Mouse (Mus musculus): ENCODE data around the gene Pdcd5. TPM values are rescaled to one million over a fixed set of nuclear protein-coding genes. Genes with fewer than 3 reads are reported as not detected.

Pdcd5 gene
- polyA plus RNA-seq (2015; fragmentation: Nextera tagmentation; extraction: Ambion mirVana) = 193 and 197 TPM in 2 replicates

DNA sequence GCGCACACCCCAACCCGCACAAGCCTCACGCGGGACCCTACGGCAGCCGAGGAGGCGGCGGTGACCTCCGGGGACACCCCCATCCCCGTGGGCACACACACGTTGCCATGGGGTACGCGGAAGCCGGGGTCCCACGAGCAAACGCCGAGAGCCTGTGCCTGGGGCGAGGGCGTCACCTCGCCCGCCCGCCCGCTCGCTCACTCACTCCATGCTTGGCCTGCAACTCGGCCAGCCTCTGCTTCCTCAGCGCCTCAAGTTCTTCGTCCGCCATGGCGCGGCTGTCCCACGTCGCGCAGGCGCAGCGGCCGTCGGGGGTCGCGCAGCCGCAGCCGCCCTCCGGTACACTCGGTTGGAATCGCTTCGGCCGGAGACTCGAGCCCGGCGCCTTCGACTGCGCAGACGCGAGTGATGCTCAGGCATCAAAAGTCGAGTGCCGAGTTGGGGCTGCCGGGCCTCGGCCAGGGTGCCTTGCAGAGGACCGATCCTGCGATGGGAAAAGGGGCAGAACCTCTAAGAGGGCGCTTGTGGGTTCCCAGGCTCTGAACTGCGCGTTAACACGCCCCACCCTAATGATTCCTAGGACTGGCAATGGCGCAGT, at the start of gene Pdcd5:
Pdcd5 (minus strand) TSS at position 421 of the 598 bp plus-strand sequence.
- peak within 1 kb of the TSS; percentile 95 for H3K4me3 ChIP-seq (replicated peaks)
- H3K36me3 ChIP-seq = peaks cover 23% of the 10 kb centered on the region
- H3K4me1 ChIP-seq (replicated peaks) = no peaks in the 10 kb centered on the region
- peak; percentile 92 for ATAC-seq
- WGBS = under 1% methylated on average over 64 of the region's 64 CpGs
- H3K4me2 ChIP-seq (replicated peaks) = peak within 1 kb of the TSS; percentile 76
- H3K27ac ChIP-seq = peak within 1 kb of the TSS; percentile 75
- H3K27me3 ChIP-seq (replicated peaks) = no peaks in the 10 kb centered on the region
- peak within 1 kb of the TSS; percentile 95 for H3K9ac ChIP-seq
- no peaks in the 10 kb centered on the region for H3K9me3 ChIP-seq

DNA sequence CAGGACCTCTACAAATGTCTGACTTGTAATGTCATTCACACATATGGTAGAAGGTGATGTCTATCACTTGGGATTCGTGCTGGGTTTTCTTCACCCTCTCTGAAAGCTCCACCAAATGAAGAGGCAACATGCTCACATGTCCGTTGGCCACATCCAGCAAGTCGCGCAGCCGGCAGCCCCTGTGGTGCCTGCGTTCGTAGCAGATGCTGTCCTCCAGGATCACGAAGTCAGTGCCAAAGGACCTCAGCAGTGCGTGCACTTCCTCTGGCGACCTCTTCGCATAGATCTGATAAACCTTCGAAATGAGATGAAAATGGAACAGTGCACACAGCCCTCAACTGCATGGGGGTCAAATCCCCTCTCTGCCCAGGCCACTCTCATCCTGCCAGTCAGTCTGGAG, 45.3 kb upstream of the Pdcd5 start:
- no peak overlapping the region for H3K4me3 ChIP-seq (replicated peaks)
- no peak overlapping the region for H3K9ac ChIP-seq
- H3K4me2 ChIP-seq (replicated peaks) = no peak overlapping the region
- H3K27me3 ChIP-seq (replicated peaks) = no peaks in the 10 kb centered on the region
- H3K9me3 ChIP-seq = no peaks in the 10 kb centered on the region
- no peak overlapping the region for H3K27ac ChIP-seq
- WGBS = 90% methylated on average over 12 of the region's 12 CpGs
- H3K4me1 ChIP-seq (replicated peaks) = no peaks in the 10 kb centered on the region
- H3K36me3 ChIP-seq = no peaks in the 10 kb centered on the region
- no peak for ATAC-seq

DNA sequence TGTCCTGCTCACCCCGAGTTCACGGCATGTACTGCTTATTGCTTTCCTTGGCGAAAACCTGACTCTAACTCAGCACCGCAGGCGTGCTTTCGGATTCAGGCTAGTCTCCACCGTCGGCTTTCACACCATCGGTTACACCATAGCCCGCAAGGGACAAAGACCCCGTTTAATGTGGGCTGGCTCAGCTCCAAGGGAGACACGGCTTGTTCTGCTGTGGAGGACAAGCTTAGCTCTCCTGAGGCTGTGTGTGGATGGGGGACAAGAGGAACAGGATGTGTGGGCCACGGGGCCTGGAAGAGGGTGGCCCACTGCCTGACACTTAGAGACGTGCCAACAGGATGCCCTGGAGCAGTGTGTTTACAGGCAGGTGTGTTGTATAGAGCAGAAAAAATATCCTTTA, 44.8 kb upstream of the Pdcd5 start:
- no peaks in the 10 kb centered on the region for H3K4me1 ChIP-seq (replicated peaks)
- H3K36me3 ChIP-seq = no peaks in the 10 kb centered on the region
- H3K27me3 ChIP-seq (replicated peaks) = no peaks in the 10 kb centered on the region
- no peak overlapping the region for H3K4me3 ChIP-seq (replicated peaks)
- no peaks in the 10 kb centered on the region for H3K9me3 ChIP-seq
- no peak overlapping the region for H3K27ac ChIP-seq
- no peak overlapping the region for H3K9ac ChIP-seq
- no peak overlapping the region for H3K4me2 ChIP-seq (replicated peaks)
- WGBS = 86% methylated on average over 14 of the region's 14 CpGs
- ATAC-seq = no peak

DNA sequence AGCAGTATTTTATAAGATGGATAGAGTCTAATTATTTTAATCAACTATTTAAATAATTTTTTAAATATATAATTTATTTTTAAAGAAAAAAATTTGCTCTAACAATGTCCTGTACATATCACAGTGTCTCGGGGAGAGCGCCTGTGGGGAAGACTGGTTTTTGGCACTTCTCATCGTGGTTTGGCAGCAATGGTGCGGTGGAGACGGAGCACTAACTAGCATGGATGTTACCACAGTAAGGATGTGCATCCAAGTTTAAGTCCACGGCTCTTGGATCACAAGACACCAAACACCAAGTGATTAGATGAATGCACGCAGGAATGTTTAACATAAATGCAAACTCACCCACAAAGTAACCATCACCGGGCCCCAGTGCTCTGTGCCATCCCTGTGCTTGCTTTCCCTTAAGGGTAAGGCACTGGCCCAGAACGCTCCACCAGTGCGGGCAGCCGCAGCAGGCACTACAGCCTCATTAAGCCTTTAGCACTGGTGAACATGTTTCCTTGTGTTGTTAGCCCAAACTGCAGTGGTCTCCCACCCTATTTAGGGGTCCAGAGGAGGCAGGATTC, 41.5 kb upstream of the Pdcd5 start:
- H3K4me2 ChIP-seq (replicated peaks) = no peak overlapping the region
- no peaks in the 10 kb centered on the region for H3K36me3 ChIP-seq
- no peaks in the 10 kb centered on the region for H3K9me3 ChIP-seq
- H3K27ac ChIP-seq = no peak overlapping the region
- H3K9ac ChIP-seq = no peak overlapping the region
- no peak for ATAC-seq
- no peaks in the 10 kb centered on the region for H3K27me3 ChIP-seq (replicated peaks)
- H3K4me3 ChIP-seq (replicated peaks) = no peak overlapping the region
- 89% methylated on average over 11 of the region's 11 CpGs for WGBS
- no peaks in the 10 kb centered on the region for H3K4me1 ChIP-seq (replicated peaks)

DNA sequence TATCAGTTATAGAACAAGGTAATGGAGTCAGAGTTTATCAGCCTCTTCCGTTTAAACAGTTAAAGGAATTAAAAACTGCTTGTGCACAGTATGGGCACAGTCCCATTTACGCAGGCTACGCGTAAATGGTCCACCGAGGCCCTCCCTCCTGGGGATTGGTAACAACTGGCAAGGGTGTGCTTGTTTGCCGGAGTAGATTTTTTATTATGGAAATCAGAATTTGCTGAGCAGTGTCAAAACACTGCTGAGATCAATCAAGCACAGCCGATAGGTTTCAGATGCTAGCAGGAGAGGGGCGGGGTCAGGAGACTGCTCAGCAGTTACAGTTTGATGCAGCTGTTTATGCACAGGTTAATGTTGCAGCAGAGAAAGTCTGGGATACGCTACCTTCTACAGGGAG, 41.0 kb upstream of the Pdcd5 start:
- H3K9me3 ChIP-seq = no peaks in the 10 kb centered on the region
- ATAC-seq = no peak
- no peaks in the 10 kb centered on the region for H3K36me3 ChIP-seq
- no peak overlapping the region for H3K4me2 ChIP-seq (replicated peaks)
- H3K27me3 ChIP-seq (replicated peaks) = no peaks in the 10 kb centered on the region
- no peak overlapping the region for H3K27ac ChIP-seq
- no peaks in the 10 kb centered on the region for H3K4me1 ChIP-seq (replicated peaks)
- H3K9ac ChIP-seq = no peak overlapping the region
- no peak overlapping the region for H3K4me3 ChIP-seq (replicated peaks)
- 78% methylated on average over 9 of the region's 9 CpGs for WGBS

DNA sequence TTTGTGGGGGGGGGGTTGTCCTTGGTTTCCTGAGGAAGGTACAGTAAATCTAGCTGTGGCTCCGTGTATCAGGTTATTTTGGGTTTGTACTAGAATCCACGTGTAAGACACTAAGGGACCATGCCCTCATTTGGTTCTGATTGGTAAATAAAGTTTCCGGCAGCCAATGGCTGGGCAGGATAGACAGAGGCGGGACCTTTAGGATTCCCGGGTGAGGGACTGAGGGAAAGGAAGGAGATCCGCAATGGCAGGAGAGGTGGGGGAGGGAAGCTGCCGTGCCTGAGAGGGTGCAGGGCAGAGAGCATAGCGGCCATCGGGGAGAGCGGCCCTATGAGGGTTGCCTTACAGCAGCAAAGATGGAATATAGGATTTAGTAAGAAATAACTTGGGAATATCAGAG, 39.9 kb upstream of the Pdcd5 start:
- 30% methylated on average over 10 of the region's 10 CpGs for WGBS
- Histone ChIP-seq H3K4me2 (replicated peaks) (peak overlapping the region; percentile 49), H3K27ac (no peak overlapping the region), H3K4me3 (replicated peaks) (no peak overlapping the region; the same call in 1 of the 2 replicates), H3K4me1 (replicated peaks) (no peaks in the 10 kb centered on the region), H3K9me3 (no peaks in the 10 kb centered on the region), H3K36me3 (no peaks in the 10 kb centered on the region), H3K9ac (no peak overlapping the region), H3K27me3 (replicated peaks) (no peaks in the 10 kb centered on the region)
- ATAC-seq = peak; percentile 67; the same call in 1 of the 2 replicates

DNA sequence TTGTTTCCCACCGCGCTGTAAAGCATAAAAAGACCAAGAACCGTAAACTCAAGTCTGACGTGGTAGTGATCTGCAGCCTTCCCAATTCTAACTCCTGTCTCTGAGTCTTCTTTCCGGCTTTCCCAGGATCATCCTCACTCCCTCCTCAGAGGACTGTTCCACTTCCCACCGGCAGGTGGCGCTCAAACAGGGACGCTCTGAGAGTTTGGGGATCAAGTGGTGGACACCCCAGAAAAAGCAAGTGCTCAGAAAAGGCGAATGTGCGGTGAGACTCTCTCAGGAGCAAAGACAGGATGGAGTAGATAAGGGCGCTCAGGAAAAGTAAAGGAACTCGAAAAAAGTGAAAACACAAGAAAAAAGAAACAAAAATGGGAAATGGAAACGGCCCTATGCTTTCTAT, 39.4 kb upstream of the Pdcd5 start:
- ATAC-seq = peak; percentile 58
- H3K4me3 ChIP-seq (replicated peaks) = no peak overlapping the region; the same call in 1 of the 2 replicates

DNA sequence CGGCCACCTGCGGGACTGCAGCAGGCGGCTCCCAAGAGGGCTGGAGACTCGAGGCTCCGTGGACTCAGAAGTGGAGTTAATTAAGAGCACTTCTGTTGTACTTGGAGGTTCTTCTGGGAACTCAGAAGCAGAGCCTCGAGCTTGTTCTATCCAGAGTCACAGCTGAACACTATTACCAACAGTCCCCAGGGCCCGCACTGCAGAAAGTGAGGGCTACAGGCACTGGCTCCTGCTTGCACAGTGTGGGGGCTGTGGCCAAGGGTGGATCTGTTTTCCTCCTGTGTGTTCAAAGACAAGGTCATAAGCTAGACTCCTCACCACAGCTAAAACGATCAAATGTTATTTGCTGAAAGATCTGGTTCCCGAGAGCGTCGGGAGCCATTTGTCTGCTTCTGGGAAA, 38.9 kb upstream of the Pdcd5 start:
- no peak overlapping the region for H3K27ac ChIP-seq
- ATAC-seq = no peak

More for the DNA sequence above, 39.4 kb upstream of the Pdcd5 start:
- Histone ChIP-seq H3K4me1 (replicated peaks) (no peaks in the 10 kb centered on the region), H3K36me3 (no peaks in the 10 kb centered on the region), H3K9ac (no peak overlapping the region), H3K9me3 (no peaks in the 10 kb centered on the region), H3K27ac (no peak overlapping the region), H3K4me2 (replicated peaks) (peak overlapping the region; percentile 49), H3K27me3 (replicated peaks) (no peaks in the 10 kb centered on the region)
- 21% methylated on average over 13 of the region's 13 CpGs for WGBS

DNA sequence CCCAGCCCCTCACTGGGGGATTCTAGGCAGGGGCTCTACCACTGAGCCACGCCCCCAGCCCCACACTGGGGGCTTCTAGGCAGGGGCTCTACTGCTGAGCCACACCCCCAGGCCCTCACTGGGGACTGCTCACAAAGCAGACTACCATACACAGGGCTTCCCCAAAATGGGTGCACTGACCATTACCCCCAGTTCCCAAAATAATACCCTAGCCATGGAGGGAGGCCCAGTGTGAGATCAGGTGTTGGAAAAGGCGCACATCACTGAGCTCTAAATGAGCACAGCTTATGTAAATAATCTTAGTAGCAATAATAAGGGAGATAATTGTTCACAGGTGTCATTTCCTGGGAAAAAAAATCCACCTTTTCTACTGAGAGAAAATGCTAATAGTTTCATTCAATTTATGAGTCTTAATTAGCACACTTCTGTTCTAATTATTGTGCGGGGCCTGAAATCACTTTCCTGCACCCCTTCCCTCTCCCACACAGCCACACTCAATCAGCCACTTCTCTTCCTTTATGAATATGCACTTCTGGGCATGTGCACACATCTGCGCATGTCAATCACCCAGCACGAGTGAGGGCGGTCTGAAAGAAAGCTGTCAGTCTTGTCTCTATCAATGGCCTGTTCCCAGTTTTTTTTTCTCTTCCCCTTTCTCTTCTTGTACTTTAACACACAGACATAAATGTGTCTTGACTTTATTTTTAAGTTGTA, 36.2 kb upstream of the Pdcd5 start:
- H3K36me3 ChIP-seq = no peaks in the 10 kb centered on the region
- H3K9ac ChIP-seq = no peak overlapping the region
- H3K4me3 ChIP-seq (replicated peaks) = no peak overlapping the region
- no peak overlapping the region for H3K4me2 ChIP-seq (replicated peaks)
- no peaks in the 10 kb centered on the region for H3K4me1 ChIP-seq (replicated peaks)
- 85% methylated on average over 6 of the region's 6 CpGs for WGBS
- no peak overlapping the region for H3K27ac ChIP-seq
- no peak for ATAC-seq
- no peaks in the 10 kb centered on the region for H3K9me3 ChIP-seq
- no peaks in the 10 kb centered on the region for H3K27me3 ChIP-seq (replicated peaks)

More for the DNA sequence above, 38.9 kb upstream of the Pdcd5 start:
- WGBS = 64% methylated on average over 11 of the region's 11 CpGs
- no peaks in the 10 kb centered on the region for H3K36me3 ChIP-seq
- H3K9me3 ChIP-seq = no peaks in the 10 kb centered on the region
- no peaks in the 10 kb centered on the region for H3K4me1 ChIP-seq (replicated peaks)
- no peaks in the 10 kb centered on the region for H3K27me3 ChIP-seq (replicated peaks)
- H3K4me3 ChIP-seq (replicated peaks) = no peak overlapping the region
- no peak overlapping the region for H3K9ac ChIP-seq
- peak overlapping the region; percentile 49; the same call in 1 of the 2 replicates for H3K4me2 ChIP-seq (replicated peaks)

DNA sequence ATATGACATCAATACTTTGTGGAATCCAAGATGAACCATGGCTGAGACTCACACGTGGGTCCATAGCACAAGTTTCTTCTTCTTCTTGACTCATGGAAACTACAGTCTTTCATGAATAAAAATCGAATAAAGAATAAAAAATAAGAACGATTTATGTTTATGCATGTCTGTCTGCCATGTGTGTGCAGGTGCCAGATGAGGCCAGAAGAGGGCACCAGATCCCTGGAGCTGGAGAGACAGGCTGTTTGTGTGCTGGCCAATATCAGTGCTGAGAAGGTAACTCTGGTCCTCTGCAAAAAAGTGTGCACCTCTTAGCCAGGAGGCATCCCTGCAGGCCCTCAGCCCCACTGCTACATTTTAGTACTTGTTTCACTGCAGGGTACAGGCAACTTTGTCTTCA, 34.2 kb upstream of the Pdcd5 start:
- no peak overlapping the region for H3K4me2 ChIP-seq (replicated peaks)
- H3K4me3 ChIP-seq (replicated peaks) = no peak overlapping the region
- H3K27ac ChIP-seq = no peak overlapping the region
- WGBS = 75% methylated on average over 3 of the region's 3 CpGs
- no peak for ATAC-seq
- no peaks in the 10 kb centered on the region for H3K9me3 ChIP-seq
- no peaks in the 10 kb centered on the region for H3K4me1 ChIP-seq (replicated peaks)
- no peaks in the 10 kb centered on the region for H3K27me3 ChIP-seq (replicated peaks)
- no peak overlapping the region for H3K9ac ChIP-seq
- H3K36me3 ChIP-seq = no peaks in the 10 kb centered on the region

DNA sequence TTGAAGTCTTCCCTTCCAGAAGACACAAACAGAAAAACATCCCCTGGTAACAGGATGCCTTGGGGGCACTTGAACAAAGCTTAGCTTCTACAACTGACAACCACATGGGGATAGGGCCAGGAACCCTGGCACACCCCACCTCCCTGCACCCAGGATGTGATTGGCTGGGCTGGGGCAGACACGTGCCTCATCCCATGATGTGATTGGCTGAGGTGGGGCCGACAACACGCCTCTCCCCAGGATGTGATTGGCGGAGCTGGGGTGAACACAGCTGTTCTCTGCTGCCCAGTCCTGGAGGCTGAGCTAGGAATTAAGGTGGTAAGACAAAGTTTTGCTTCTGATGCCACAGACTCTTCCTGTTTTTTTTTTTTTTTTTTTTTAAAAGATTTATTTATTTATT, 31.7 kb upstream of the Pdcd5 start:
- Histone ChIP-seq H3K4me2 (replicated peaks) (no peak overlapping the region), H3K27me3 (replicated peaks) (no peaks in the 10 kb centered on the region), H3K36me3 (no peaks in the 10 kb centered on the region), H3K4me3 (replicated peaks) (no peak overlapping the region), H3K9ac (no peak overlapping the region), H3K4me1 (replicated peaks) (no peaks in the 10 kb centered on the region), H3K27ac (no peak overlapping the region), H3K9me3 (no peaks in the 10 kb centered on the region)
- ATAC-seq = no peak
- WGBS = 79% methylated on average over 4 of the region's 4 CpGs

DNA sequence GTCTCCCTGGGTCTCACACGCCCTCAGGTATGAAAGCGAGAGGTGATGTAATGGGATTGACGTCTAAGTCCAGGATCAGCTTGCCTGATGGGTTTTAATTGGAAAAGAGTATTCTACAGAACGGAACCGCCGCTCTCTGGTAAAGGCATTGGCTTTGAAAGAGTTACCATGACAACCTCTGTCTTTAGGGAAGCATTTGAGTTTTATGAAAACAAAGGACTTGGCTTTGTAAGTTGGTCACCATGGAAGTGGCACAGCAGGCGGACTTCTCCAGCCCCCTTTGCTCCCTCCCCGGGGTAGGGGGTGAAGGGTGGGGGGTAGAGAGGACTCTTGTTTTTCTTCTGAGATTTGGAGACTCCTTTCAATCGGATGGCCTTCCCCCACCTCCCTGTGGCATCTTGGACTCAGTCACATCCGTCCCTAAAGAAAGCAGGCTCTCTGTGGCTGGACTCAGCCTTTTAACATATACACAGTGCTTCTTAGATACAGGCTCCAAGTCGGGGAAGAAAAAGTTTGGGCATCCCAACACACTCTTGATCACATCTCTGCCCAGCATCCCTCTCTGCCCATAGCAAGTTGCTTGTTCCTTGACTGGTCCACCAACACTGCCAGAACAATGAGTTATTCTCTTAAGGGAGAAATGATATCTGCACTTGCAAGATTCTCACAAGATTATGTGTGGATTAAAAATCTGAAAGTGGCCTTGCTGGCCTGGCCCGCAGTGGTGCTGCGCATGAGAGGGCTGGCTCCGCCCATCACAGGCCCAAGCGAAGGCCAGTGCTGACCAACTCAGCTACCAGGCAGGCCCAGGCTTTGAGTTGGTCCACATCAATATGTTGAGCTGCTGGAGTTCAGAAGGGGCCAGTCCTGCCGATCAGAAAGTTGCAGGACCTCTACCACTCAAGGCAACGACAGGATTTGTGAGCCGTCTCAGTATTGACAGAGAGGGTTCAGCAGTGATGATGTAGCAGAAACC, 21.0 kb upstream of the Pdcd5 start:
- H3K27me3 ChIP-seq (replicated peaks) = no peaks in the 10 kb centered on the region
- H3K36me3 ChIP-seq = no peaks in the 10 kb centered on the region
- no peak for ATAC-seq
- WGBS = 66% methylated on average over 18 of the region's 18 CpGs
- H3K9ac ChIP-seq = no peak overlapping the region
- H3K4me1 ChIP-seq (replicated peaks) = no peaks in the 10 kb centered on the region
- no peak overlapping the region for H3K27ac ChIP-seq
- H3K9me3 ChIP-seq = no peaks in the 10 kb centered on the region
- H3K4me2 ChIP-seq (replicated peaks) = no peak overlapping the region
- H3K4me3 ChIP-seq (replicated peaks) = no peak overlapping the region

Data from intestine, embryonic 15.5 days (tissue).